Mouse (Mus musculus) forebrain, embryonic 11.5 days (tissue): ENCODE results near the gene Pitpnc1. TPM values are rescaled to one million over a fixed set of nuclear protein-coding genes. Genes with fewer than 3 reads are reported as not detected.

Experiments used
- ATAC-seq: fragments of 200-750 bp; cut with Nextera tagmentation; replicated peaks from 2 replicates; pipeline ENCODE4 v1.8.0; 2017; ENCODE audit warnings: moderate TSS enrichment; ENCODE audit not compliant: low FRiP score
- DNase-seq: peaks from one replicate; pipeline ENCODE4 v3.0.0-alpha.2; 2017; ENCODE audit warnings: low spot score
- H3K27ac ChIP-seq: fragments of 300-500 bp; sonication (generic); 2 replicates; pipeline ENCODE4 v1.5.1; 2014; ENCODE audit warnings: low read depth, low read length
- H3K27me3 ChIP-seq: fragments of 300-500 bp; sonication (generic); 2 replicates; pipeline ENCODE4 v1.6.1; 2014; ENCODE audit warnings: mild to moderate bottlenecking, low read length, mixed read lengths; ENCODE audit not compliant: control insufficient read depth, insufficient read depth
- H3K36me3 ChIP-seq: fragments of 300-500 bp; sonication (generic); 2 replicates; pipeline ENCODE4 v1.6.1; 2014; ENCODE audit warnings: mild to moderate bottlenecking, low read length, moderate library complexity, mixed read lengths; ENCODE audit not compliant: control insufficient read depth, insufficient read depth
- H3K4me1 ChIP-seq: fragments of 300-500 bp; sonication (generic); replicated peaks from 2 replicates; pipeline ENCODE4 v1.6.1; 2014; ENCODE audit warnings: low read length, mixed read lengths; ENCODE audit not compliant: control insufficient read depth, insufficient read depth
- H3K4me2 ChIP-seq: fragments of 300-500 bp; sonication (generic); 2 replicates; pipeline ENCODE4 v1.6.1; 2014; ENCODE audit warnings: low read depth, mild to moderate bottlenecking, low read length, moderate library complexity, mixed read lengths; ENCODE audit not compliant: severe bottlenecking
- H3K4me3 ChIP-seq: fragments of 300-500 bp; sonication (generic); 2 replicates; pipeline ENCODE4 v1.5.1; 2014; ENCODE audit warnings: low read depth, low read length
- H3K9ac ChIP-seq: fragments of 300-500 bp; sonication (generic); 2 replicates; pipeline ENCODE4 v1.6.1; 2014; ENCODE audit warnings: low read length
- H3K9me3 ChIP-seq: fragments of 300-500 bp; sonication (generic); 2 replicates; pipeline ENCODE4 v1.6.1; 2016; ENCODE audit warnings: low read length, mixed read lengths; ENCODE audit not compliant: control insufficient read depth
- WGBS: fragments of 180-500 bp; shearing (Covaris S2); extraction: QIAGEN DNeasy Blood & Tissue Kit; methylation state at CpG from one replicate; pipeline ENCODE4 v1.1.7; 2014; 5-methylcytosine and 5-hydroxymethylcytosine counted together
- polyA plus RNA-seq: library from polyadenylated mRNA; unstranded; fragments of >200 nt; fragmentation: Nextera tagmentation; extraction: Ambion mirVana; gene quantifications from 2 replicates; pipeline ENCODE4 v1.2.1, GENCODE M21; 2014

Pitpnc1 gene
- polyA plus RNA-seq, 1 experiment from 2014 or later, result 35.7 TPM

DNA sequence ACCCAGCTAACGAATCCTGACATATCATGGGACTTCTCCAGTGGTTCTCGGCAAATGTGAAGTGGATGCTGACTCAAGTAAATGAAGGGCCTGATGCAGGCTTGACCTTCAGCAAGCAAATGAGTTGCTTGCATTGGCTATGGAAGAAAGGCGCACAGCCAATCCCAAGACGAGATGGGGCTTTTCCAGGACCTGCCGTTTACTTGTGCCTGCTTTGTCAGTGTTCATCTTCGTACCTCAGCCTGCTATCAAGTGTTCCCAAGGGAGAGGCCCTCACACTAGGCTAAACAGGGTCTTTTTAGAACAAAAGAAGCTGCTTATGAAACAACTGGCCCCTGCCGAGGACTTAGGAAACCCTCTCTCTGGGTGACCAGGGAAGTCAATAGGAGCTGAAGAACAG lies 120.7 kb downstream of the Pitpnc1 start:
- no peaks in the 10 kb centered on the region for H3K9me3 ChIP-seq
- no peaks in the 10 kb centered on the region for H3K27me3 ChIP-seq
- ATAC-seq (no peak), DNase-seq (no peak)
- no peak overlapping the region for H3K27ac ChIP-seq
- 86% methylated on average over 7 of the region's 7 CpGs for WGBS
- no peak overlapping the region for H3K9ac ChIP-seq
- no peak overlapping the region for H3K4me3 ChIP-seq
- no peak overlapping the region for H3K4me2 ChIP-seq
- no peaks in the 10 kb centered on the region for H3K36me3 ChIP-seq
- no peaks in the 10 kb centered on the region; the same call in 1 of the 2 replicates for H3K4me1 ChIP-seq

DNA sequence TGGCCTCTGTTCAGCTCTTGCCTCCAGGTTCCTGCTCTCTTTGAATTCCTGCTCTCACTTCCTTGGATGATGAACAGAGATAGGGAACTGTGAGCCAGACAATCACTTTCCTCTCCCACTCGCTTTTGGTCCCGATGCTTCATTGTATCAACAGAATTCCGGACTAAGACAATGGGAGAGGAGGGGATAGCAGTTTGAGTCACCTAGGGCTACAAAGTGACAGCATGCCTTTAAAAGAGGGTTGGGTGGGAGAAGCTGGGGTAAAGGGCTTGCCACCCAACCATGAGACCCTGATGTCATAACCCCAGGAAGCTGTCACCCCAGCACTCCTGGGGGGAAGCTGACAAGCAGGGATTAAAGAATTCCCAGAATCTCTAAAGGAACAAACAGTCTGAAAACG lies 127.5 kb downstream of the Pitpnc1 start:
- H3K4me2 ChIP-seq, result no peak overlapping the region
- no peak overlapping the region for H3K9ac ChIP-seq
- ATAC-seq (no peak), DNase-seq (no peak)
- H3K4me3 ChIP-seq, result no peak overlapping the region
- H3K27ac ChIP-seq, result no peak overlapping the region
- 87% methylated on average over 4 of the region's 4 CpGs for WGBS
- peaks cover 5% of the 10 kb centered on the region; the same call in 1 of the 2 replicates for H3K4me1 ChIP-seq
- no peaks in the 10 kb centered on the region for H3K36me3 ChIP-seq
- no peaks in the 10 kb centered on the region for H3K27me3 ChIP-seq
- H3K9me3 ChIP-seq, result no peaks in the 10 kb centered on the region

GRCm38 (mm10) chr11:107342432-107342831 lies 128.1 kb downstream of the Pitpnc1 start:
- Histone ChIP-seq H3K36me3 (no peaks in the 10 kb centered on the region), H3K4me3 (no peak overlapping the region), H3K27ac (no peak overlapping the region), H3K9me3 (no peaks in the 10 kb centered on the region), H3K4me2 (no peak overlapping the region), H3K27me3 (no peaks in the 10 kb centered on the region), H3K4me1 (peaks cover 5% of the 10 kb centered on the region; the same call in 1 of the 2 replicates), H3K9ac (no peak overlapping the region)
- 83% methylated on average over 1 of the region's 1 CpGs for WGBS
- no peak for DNase-seq
- ATAC-seq, result no peak

DNA sequence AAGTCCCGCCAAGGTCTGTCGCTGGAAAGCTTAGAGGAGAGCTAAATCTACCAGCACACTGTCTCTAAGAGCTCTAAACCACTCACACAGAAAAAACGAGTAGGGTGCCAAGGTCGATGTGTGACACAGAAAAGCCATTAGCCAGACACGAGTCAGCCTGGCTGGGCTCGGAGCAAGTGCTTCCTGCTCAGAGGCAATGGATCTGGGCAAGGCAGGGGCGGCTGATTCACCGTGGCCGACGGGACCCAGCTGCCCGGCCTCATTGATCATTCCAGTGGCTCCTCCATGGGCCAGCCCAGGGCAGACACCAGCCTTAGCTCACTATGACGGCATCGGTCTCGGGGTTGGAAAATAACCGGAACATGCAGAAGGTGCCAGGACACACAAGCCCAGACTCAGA lies 129.2 kb downstream of the Pitpnc1 start:
- peaks cover 5% of the 10 kb centered on the region; the same call in 1 of the 2 replicates for H3K4me1 ChIP-seq
- DNase-seq (no peak), ATAC-seq (no peak)
- no peaks in the 10 kb centered on the region for H3K9me3 ChIP-seq
- H3K4me2 ChIP-seq, result no peak overlapping the region
- H3K36me3 ChIP-seq, result no peaks in the 10 kb centered on the region
- no peak overlapping the region for H3K4me3 ChIP-seq
- H3K27me3 ChIP-seq, result no peaks in the 10 kb centered on the region
- no peak overlapping the region for H3K27ac ChIP-seq
- H3K9ac ChIP-seq, result no peak overlapping the region
- WGBS, result 54% methylated on average over 15 of the region's 15 CpGs

- ATAC-seq (no peak), DNase-seq (no peak)
- no peaks in the 10 kb centered on the region; the same call in 1 of the 2 replicates for H3K36me3 ChIP-seq
- no peak overlapping the region for H3K27ac ChIP-seq
- no peak overlapping the region for H3K4me2 ChIP-seq
- no peaks in the 10 kb centered on the region for H3K27me3 ChIP-seq
- H3K4me1 ChIP-seq, result peaks cover 5% of the 10 kb centered on the region; the same call in 1 of the 2 replicates
- H3K4me3 ChIP-seq, result no peak overlapping the region
- no peaks in the 10 kb centered on the region for H3K9me3 ChIP-seq
- no peak overlapping the region for H3K9ac ChIP-seq
- 25% methylated on average over 2 of the region's 2 CpGs for WGBS
Measured at GRCm38 (mm10) chr11:107340793-107341192, 129.7 kb downstream of the Pitpnc1 start.

- H3K4me1 ChIP-seq, result peaks cover 5% of the 10 kb centered on the region; the same call in 1 of the 2 replicates
- WGBS, result 77% methylated on average over 7 of the region's 7 CpGs
Measured at GRCm38 (mm10) chr11:107339224-107339805, 131.2 kb downstream of the Pitpnc1 start.

DNA sequence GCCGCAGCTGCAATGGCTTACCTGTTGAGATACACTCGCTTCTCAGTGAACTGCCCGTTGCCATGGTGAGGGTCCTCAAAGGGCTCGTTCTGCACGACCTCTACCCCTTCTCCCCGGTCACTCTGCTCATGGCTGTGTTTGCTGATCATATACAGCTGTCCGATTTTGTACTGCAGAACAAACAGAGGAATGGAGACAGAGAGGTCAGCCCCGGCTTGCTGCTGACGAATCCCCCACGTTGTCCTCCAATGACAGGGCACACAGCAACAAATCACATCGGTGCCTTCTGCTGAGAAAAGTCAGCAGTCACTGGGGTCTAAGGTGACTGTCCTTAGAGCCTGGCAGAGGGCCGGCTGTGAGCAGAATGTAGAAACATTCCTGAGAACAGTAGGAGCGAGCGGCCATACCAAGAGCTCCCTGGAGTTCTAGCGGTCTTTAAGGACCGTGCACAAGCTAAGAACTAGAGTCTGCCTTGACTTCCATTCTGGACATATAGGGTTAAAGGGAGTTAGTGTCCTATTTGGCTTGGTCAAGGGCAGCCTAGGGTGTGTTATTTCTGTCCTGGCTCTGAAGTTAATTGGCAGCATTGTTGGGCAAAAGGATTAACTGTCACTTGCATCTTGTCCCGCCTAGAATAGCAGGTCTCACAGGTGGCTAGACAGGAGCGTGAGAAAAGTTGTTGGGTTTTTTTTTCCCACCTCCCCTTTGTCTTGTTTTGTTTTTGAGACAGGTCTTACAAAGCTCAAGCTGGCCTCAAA lies 132.9 kb downstream of the Pitpnc1 start:
- DNase-seq, result no peak
- H3K4me2 ChIP-seq, result no peak overlapping the region
- no peak for ATAC-seq
- H3K9ac ChIP-seq, result no peak overlapping the region
- H3K9me3 ChIP-seq, result no peaks in the 10 kb centered on the region; the same call in 1 of the 2 replicates
- peaks cover 5% of the 10 kb centered on the region; the same call in 1 of the 2 replicates for H3K4me1 ChIP-seq
- H3K27ac ChIP-seq, result no peak overlapping the region
- H3K27me3 ChIP-seq, result no peaks in the 10 kb centered on the region
- H3K4me3 ChIP-seq, result no peak overlapping the region
- 45% methylated on average over 18 of the region's 18 CpGs for WGBS
- no peaks in the 10 kb centered on the region; the same call in 1 of the 2 replicates for H3K36me3 ChIP-seq

More at GRCm38 (mm10) chr11:107339224-107339805, 131.2 kb downstream of the Pitpnc1 start:
- H3K4me3 ChIP-seq, result no peak overlapping the region
- H3K9ac ChIP-seq, result no peak overlapping the region
- H3K27ac ChIP-seq, result no peak overlapping the region
- no peaks in the 10 kb centered on the region for H3K9me3 ChIP-seq
- ATAC-seq (no peak), DNase-seq (no peak)
- H3K36me3 ChIP-seq, result no peaks in the 10 kb centered on the region; the same call in 1 of the 2 replicates
- H3K4me2 ChIP-seq, result no peak overlapping the region
- H3K27me3 ChIP-seq, result no peaks in the 10 kb centered on the region

GRCm38 (mm10) chr11:107335756-107336155 lies 134.7 kb downstream of the Pitpnc1 start:
- H3K4me3 ChIP-seq, result no peak overlapping the region
- H3K27me3 ChIP-seq, result no peaks in the 10 kb centered on the region
- 92% methylated on average over 11 of the region's 11 CpGs for WGBS
- H3K27ac ChIP-seq, result no peak overlapping the region
- H3K9me3 ChIP-seq, result no peaks in the 10 kb centered on the region; the same call in 1 of the 2 replicates
- H3K36me3 ChIP-seq, result no peaks in the 10 kb centered on the region; the same call in 1 of the 2 replicates
- ATAC-seq (no peak), DNase-seq (no peak)
- H3K4me1 ChIP-seq, result peaks cover 3% of the 10 kb centered on the region; the same call in 1 of the 2 replicates
- H3K9ac ChIP-seq, result no peak overlapping the region
- H3K4me2 ChIP-seq, result no peak overlapping the region
